Mouse (Mus musculus): ENCODE measurements around the gene Sympk.
A peak's percentile ranks its signal among the peaks of the same experiment; 100 is the strongest.

- TF ChIP-seq CTCF (IDR thresholded peaks at IDR 0.05; ENCODE audit: low read depth) (0 out of 2 replicates have a peak, but pooled peaks have one; percentile 10), EP300 (IDR thresholded peaks at IDR 0.05; ENCODE audit: low read depth) (no peak)
Observed at GRCm38 (mm10) chr7:18998835-18999234, 25.3 kb upstream of the Sympk start.
